In the genomic region with DNA sequence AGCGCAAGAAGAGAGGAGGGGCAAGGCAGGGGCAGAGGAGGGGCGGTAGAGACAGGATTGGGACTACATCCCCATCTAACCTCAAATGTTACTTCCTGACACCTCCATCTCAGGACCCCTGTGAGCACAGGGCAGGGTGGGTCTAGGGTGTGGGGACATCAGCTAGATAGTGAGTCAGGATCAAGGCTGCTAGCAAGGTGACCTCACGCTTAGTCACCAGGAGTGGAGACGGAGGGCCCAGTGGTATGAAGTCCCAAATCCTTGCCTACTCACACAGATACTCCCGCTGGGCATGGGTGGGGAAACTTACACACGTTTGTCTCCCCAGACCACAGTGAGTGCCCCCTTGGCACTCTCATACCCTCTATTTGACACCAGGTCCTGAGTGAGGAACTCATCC, we compare ENCODE assay signal across 20 mouse cellular contexts. TPM values are rescaled to one million over a fixed set of nuclear protein-coding genes. Genes with fewer than 3 reads are reported as not detected.
DNase-seq lines count a peak whose midpoint lies in the region; TF ChIP-seq lines count a peak whose summit lies in the region.
"Had no signal": no experiment of that assay in that cellular context is flagged by ENCODE, and none has a peak within 500 bp of the region (broad histone marks: within the 10 kb centered on the region; RNA-seq: fewer than 3 reads in every experiment).

No protein-coding gene starts in this region.

- peaks cover 11% of the 10 kb centered on the region for H3K36me3 ChIP-seq in C2C12 (ENCODE audit: control insufficient read depth, insufficient read depth)

- TF ChIP-seq CTCF in C2C12 (IDR thresholded peaks at IDR 0.05; ENCODE audit: control insufficient read depth, insufficient read depth, insufficient read length) = no peak

- intact Hi-C loops in heart, postnatal 25 days (cut with DNase I) = no loop called here

- H3K4me3 ChIP-seq in C2C12 (ENCODE audit: insufficient read depth, poor library complexity, severe bottlenecking) = no peak overlapping the region
- H3K4me3 ChIP-seq: embryonic facial prominence, embryonic 10.5 days; erythroblast, embryonic 14.5 days; forebrain, embryonic 12.5 days; heart, embryonic 12.5 days; hindbrain, embryonic 12.5 days had no signal

- H3K79me2 ChIP-seq in C2C12 (ENCODE audit: control insufficient read depth, insufficient read depth) = no peaks in the 10 kb centered on the region

- H3K27me3 ChIP-seq in C2C12 (ENCODE audit: control insufficient read depth, insufficient read depth, insufficient read length) = peaks cover 11% of the 10 kb centered on the region

- H3K79me3 ChIP-seq in C2C12 (ENCODE audit: low read depth) = no peaks in the 10 kb centered on the region

- peak; percentile 84 for DNase-seq in 3T3-L1 (ENCODE audit: low read depth, low spot score)
- peak; percentile 70 for DNase-seq in adrenal gland, postnatal 14 days
- DNase-seq in fibroblast of lung, adult 2 months (ENCODE audit: low read depth) = peak; percentile 32
- no peak for DNase-seq in cerebellum, adult 18-20 months
- DNase-seq in heart, postnatal 4 days = no peak
- no peak for DNase-seq in left cerebral cortex, adult 8-10 months (ENCODE audit: low spot score in 2 of 2)
- no peak for DNase-seq in heart, postnatal 25 days (ENCODE audit: low spot score)
- DNase-seq: cerebellum, adult 11-12 months; cerebellum, adult 9-11 months; gastrocnemius, postnatal 14 days; heart, postnatal 36 days; kidney, adult 18-20 months had no signal

- no peak overlapping the region for H3ac ChIP-seq in C2C12 (ENCODE audit: control insufficient read depth, insufficient read length, low read depth)

TF ChIP-seq in C2C12, 6 proteins besides CTCF, POLR2A, EP300 and RAD21:
- TF ChIP-seq MAX (IDR thresholded peaks at IDR 0.05) = no peak
- no peak for TF ChIP-seq MYOG (IDR thresholded peaks at IDR 0.05; ENCODE audit: control insufficient read depth, extremely low read depth, insufficient read length)
- peak; percentile 18 for TF ChIP-seq MYOD1 (IDR thresholded peaks at IDR 0.05; ENCODE audit: control insufficient read depth, insufficient read length, low read depth)
- peak; percentile 86 for TF ChIP-seq FOSL1 (IDR thresholded peaks at IDR 0.05; ENCODE audit: insufficient read depth, low read length, poor library complexity, severe bottlenecking)

RNA-seq across cellular contexts. Expression of gene Cyth2, which starts 11.8 kb away (rescaled TPM):
- 175 TPM for polyA plus RNA-seq in C2C12 (2012; fragmentation: generic; extraction: Trizol)
- total RNA-seq in adrenal gland, postnatal 14 days (2021) = 97.5 and 114 TPM in 2 replicates
- 100 to 1,000 TPM; 105 to 107 TPM for total RNA-seq in heart, postnatal 4 days (2021)
- total RNA-seq in left cerebral cortex, adult 8-10 months (2022) = 100 to 1,000 TPM; 184 to 196 (median 188) TPM
- total RNA-seq in heart, postnatal 25 days (2021) = 10 to 100 TPM; 63.2 to 65.5 TPM

RNA-seq across cellular contexts. Expression of gene Sult2b1, which starts 18.1 kb away (rescaled TPM):
- polyA plus RNA-seq in C2C12 (2012; fragmentation: generic; extraction: Trizol) = 0.13 TPM
- 0.52 and 1.0 TPM in 2 replicates for total RNA-seq in adrenal gland, postnatal 14 days (2021)
- total RNA-seq in heart, postnatal 4 days (2021) = not detected
- total RNA-seq in left cerebral cortex, adult 8-10 months (2022) = 10 to 100 TPM; 12.9 to 15.9 (median 14.9) TPM
- not detected for total RNA-seq in heart, postnatal 25 days (2021)
- total RNA-seq: gastrocnemius, postnatal 14 days; heart, adult 8-10 months; heart, postnatal 36 days had no signal
- polyA plus RNA-seq: erythroblast, embryonic 14.5 days had no signal

RNA-seq across cellular contexts. Expression of gene Lmtk3, which starts 19.0 kb away (rescaled TPM):
- polyA plus RNA-seq in C2C12 (2012; fragmentation: generic; extraction: Trizol) = 0.27 TPM
- total RNA-seq in adrenal gland, postnatal 14 days (2021) = 7.5 and 9.9 TPM in 2 replicates
- total RNA-seq in heart, postnatal 4 days (2021) = under 1 TPM; 0.10 to 0.16 TPM
- total RNA-seq in left cerebral cortex, adult 8-10 months (2022) = 100 to 1,000 TPM; 219 to 241 (median 237) TPM
- under 1 TPM in 1 of 2 experiments, not detected in 1; 0.14 TPM for total RNA-seq in heart, postnatal 25 days (2021)
- total RNA-seq: granulocyte monocyte progenitor cell, adult 5-6 weeks had no signal

RNA-seq across cellular contexts. Expression of gene Kcnj14, which starts 22.0 kb away (rescaled TPM):
- 0.22 TPM for polyA plus RNA-seq in C2C12 (2012; fragmentation: generic; extraction: Trizol)
- 0.48 and 0.60 TPM in 2 replicates for total RNA-seq in adrenal gland, postnatal 14 days (2021)
- under 1 TPM; 0.34 to 0.38 TPM for total RNA-seq in heart, postnatal 4 days (2021)
- total RNA-seq in left cerebral cortex, adult 8-10 months (2022) = 1 to 10 TPM; 1.9 to 2.5 (median 2.3) TPM
- under 1 TPM; 0.55 to 0.70 TPM for total RNA-seq in heart, postnatal 25 days (2021)

RNA-seq across cellular contexts. Expression of gene Grwd1, which starts 28.2 kb away (rescaled TPM):
- 110 TPM for polyA plus RNA-seq in C2C12 (2012; fragmentation: generic; extraction: Trizol)
- 28.0 and 29.9 TPM in 2 replicates for total RNA-seq in adrenal gland, postnatal 14 days (2021)
- 10 to 100 TPM; 19.3 to 19.9 TPM for total RNA-seq in heart, postnatal 4 days (2021)
- total RNA-seq in left cerebral cortex, adult 8-10 months (2022) = 10 to 100 TPM; 20.5 to 22.8 (median 21.6) TPM
- total RNA-seq in heart, postnatal 25 days (2021) = 10 to 100 TPM in 1 of 2 experiments, 1 to 10 TPM in 1; 10.0 to 11.2 TPM

Comparison
In these comparisons a context has a peak if more than half of its experiments do, and no peak if none do; other contexts are left out.
1. DNase-seq: peak in 3T3-L1 (single experiment), adrenal gland, postnatal 14 days (single experiment) and fibroblast of lung, adult 2 months (single experiment); none in cerebellum, adult 18-20 months (0 of 2), heart, postnatal 4 days (single experiment), left cerebral cortex, adult 8-10 months (0 of 2) and heart, postnatal 25 days (single experiment).
2. RNA of gene Lmtk3, which starts 19.0 kb away (total RNA-seq): 219 to 241 TPM in left cerebral cortex, adult 8-10 months; 7.5 to 9.9 TPM in adrenal gland, postnatal 14 days, 0.10 to 0.16 TPM in heart, postnatal 4 days and 0.14 TPM in heart, postnatal 25 days; every median in the first group is over 10 times any median in the second.